Mouse (Mus musculus): ENCODE data around the gene Krt76. TPM values are rescaled to one million over a fixed set of nuclear protein-coding genes. Genes with fewer than 3 reads are reported as not detected.

The Krt76 gene
- total and polyA plus RNA-seq, 2 experiments from 2014 or later: not detected

- no peak for DNase-seq (ENCODE audit: low spot score)
- TF ChIP-seq CTCF (IDR thresholded peaks at IDR 0.05): no peak
Observed at GRCm38 (mm10) chr15:101858673-101859425, 33.9 kb downstream of the Krt76 start.

GRCm38 (mm10) chr15:101856696-101857095 lies 36.0 kb downstream of the Krt76 start:
- TF ChIP-seq CTCF (IDR thresholded peaks at IDR 0.05): no peak
- H3K9ac ChIP-seq (replicated peaks; ENCODE audit: low read length, poor library complexity, severe bottlenecking): no peak overlapping the region
- DNase-seq (ENCODE audit: low spot score) (peak; percentile 26), ATAC-seq (ENCODE audit: low FRiP score) (no peak)
- no peak overlapping the region for H3K4me2 ChIP-seq (ENCODE audit: low read depth, low read length, poor library complexity, severe bottlenecking)
- H3K4me3 ChIP-seq (ENCODE audit: low read depth, low read length): no peak overlapping the region
- H3K4me1 ChIP-seq (ENCODE audit: insufficient read depth, low read length): no peaks in the 10 kb centered on the region
- no peaks in the 10 kb centered on the region for H3K36me3 ChIP-seq (ENCODE audit: insufficient read depth, low read length)
- WGBS: 52% methylated on average over 5 of the region's 5 CpGs
- no peak overlapping the region for H3K27ac ChIP-seq (ENCODE audit: low read depth, low read length)
- H3K9me3 ChIP-seq (ENCODE audit: low read length): no peaks in the 10 kb centered on the region
- peaks cover 4% of the 10 kb centered on the region for H3K27me3 ChIP-seq (ENCODE audit: insufficient read depth, low read length)

More at GRCm38 (mm10) chr15:101858673-101859425, 33.9 kb downstream of the Krt76 start:
- no peak for ATAC-seq (ENCODE audit: low FRiP score)
- no peak overlapping the region for H3K9ac ChIP-seq (replicated peaks; ENCODE audit: low read length, poor library complexity, severe bottlenecking)
- H3K4me1 ChIP-seq (ENCODE audit: insufficient read depth, low read length): no peaks in the 10 kb centered on the region
- peak overlapping the region; percentile 90 for H3K4me2 ChIP-seq (ENCODE audit: low read depth, low read length, poor library complexity, severe bottlenecking)
- no peaks in the 10 kb centered on the region for H3K9me3 ChIP-seq (ENCODE audit: low read length)
- no peak overlapping the region for H3K27ac ChIP-seq (ENCODE audit: low read depth, low read length)
- H3K4me3 ChIP-seq (ENCODE audit: low read depth, low read length): no peak overlapping the region
- peaks cover 4% of the 10 kb centered on the region for H3K27me3 ChIP-seq (ENCODE audit: insufficient read depth, low read length)
- no peaks in the 10 kb centered on the region for H3K36me3 ChIP-seq (ENCODE audit: insufficient read depth, low read length)
- 11% methylated on average over 11 of the region's 11 CpGs for WGBS

DNA sequence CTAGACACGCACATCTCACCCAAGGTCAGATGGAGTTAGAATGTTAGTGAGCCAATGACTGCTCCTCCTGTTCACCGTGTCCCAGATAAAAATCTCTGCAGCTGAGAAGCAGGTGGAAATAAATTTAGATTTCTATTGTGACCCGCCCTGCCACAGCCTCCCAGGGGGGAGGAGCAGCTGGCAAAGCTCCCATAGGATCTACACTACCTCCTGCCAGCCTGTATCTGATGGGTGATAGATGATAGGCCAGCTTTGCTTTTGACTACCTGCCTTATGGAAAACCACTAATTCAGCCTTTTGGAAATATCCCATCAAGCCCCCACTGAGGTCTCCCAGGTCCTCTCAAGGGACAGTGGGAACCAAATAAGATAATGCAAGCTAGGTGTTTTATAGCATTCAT lies 37.0 kb downstream of the Krt76 start:
- H3K4me3 ChIP-seq (ENCODE audit: low read depth, low read length): no peak overlapping the region
- H3K4me2 ChIP-seq (ENCODE audit: low read depth, low read length, poor library complexity, severe bottlenecking): no peak overlapping the region
- no peaks in the 10 kb centered on the region for H3K36me3 ChIP-seq (ENCODE audit: insufficient read depth, low read length)
- no peak overlapping the region for H3K9ac ChIP-seq (replicated peaks; ENCODE audit: low read length, poor library complexity, severe bottlenecking)
- DNase-seq (ENCODE audit: low spot score) (no peak), ATAC-seq (ENCODE audit: low FRiP score) (no peak)
- H3K27me3 ChIP-seq (ENCODE audit: insufficient read depth, low read length): peaks cover 8% of the 10 kb centered on the region
- no peak overlapping the region for H3K27ac ChIP-seq (ENCODE audit: low read depth, low read length)
- TF ChIP-seq CTCF (IDR thresholded peaks at IDR 0.05): no peak
- no peaks in the 10 kb centered on the region for H3K9me3 ChIP-seq (ENCODE audit: low read length)
- no peaks in the 10 kb centered on the region for H3K4me1 ChIP-seq (ENCODE audit: insufficient read depth, low read length)
- 74% methylated on average over 3 of the region's 3 CpGs for WGBS

GRCm38 (mm10) chr15:101854294-101854693 lies 38.4 kb downstream of the Krt76 start:
- no peak overlapping the region for H3K4me2 ChIP-seq (ENCODE audit: low read depth, low read length, poor library complexity, severe bottlenecking)
- no peak for TF ChIP-seq CTCF (IDR thresholded peaks at IDR 0.05)
- no peak overlapping the region for H3K4me3 ChIP-seq (ENCODE audit: low read depth, low read length)
- no peak for DNase-seq (ENCODE audit: low spot score)
- 16% methylated on average over 5 of the region's 5 CpGs for WGBS
- H3K4me1 ChIP-seq (ENCODE audit: insufficient read depth, low read length): no peaks in the 10 kb centered on the region
- ATAC-seq (ENCODE audit: low FRiP score): no peak
- no peak overlapping the region for H3K9ac ChIP-seq (replicated peaks; ENCODE audit: low read length, poor library complexity, severe bottlenecking)
- no peaks in the 10 kb centered on the region for H3K36me3 ChIP-seq (ENCODE audit: insufficient read depth, low read length)
- peaks cover 6% of the 10 kb centered on the region for H3K27me3 ChIP-seq (ENCODE audit: insufficient read depth, low read length)
- H3K9me3 ChIP-seq (ENCODE audit: low read length): no peaks in the 10 kb centered on the region
- H3K27ac ChIP-seq (ENCODE audit: low read depth, low read length): no peak overlapping the region

GRCm38 (mm10) chr15:101852571-101852970 lies 40.1 kb downstream of the Krt76 start:
- 34% methylated on average over 5 of the region's 5 CpGs for WGBS
- no peaks in the 10 kb centered on the region for H3K36me3 ChIP-seq (ENCODE audit: insufficient read depth, low read length)
- no peak for DNase-seq (ENCODE audit: low spot score)
- H3K4me1 ChIP-seq (ENCODE audit: insufficient read depth, low read length): no peaks in the 10 kb centered on the region
- no peak overlapping the region for H3K9ac ChIP-seq (replicated peaks; ENCODE audit: low read length, poor library complexity, severe bottlenecking)
- H3K4me3 ChIP-seq (ENCODE audit: low read depth, low read length): no peak overlapping the region
- no peak overlapping the region for H3K4me2 ChIP-seq (ENCODE audit: low read depth, low read length, poor library complexity, severe bottlenecking)
- H3K27ac ChIP-seq (ENCODE audit: low read depth, low read length): no peak overlapping the region
- no peaks in the 10 kb centered on the region for H3K9me3 ChIP-seq (ENCODE audit: low read length)
- no peak for ATAC-seq (ENCODE audit: low FRiP score)
- H3K27me3 ChIP-seq (ENCODE audit: insufficient read depth, low read length): peaks cover 4% of the 10 kb centered on the region
- TF ChIP-seq CTCF (IDR thresholded peaks at IDR 0.05): no peak

DNA sequence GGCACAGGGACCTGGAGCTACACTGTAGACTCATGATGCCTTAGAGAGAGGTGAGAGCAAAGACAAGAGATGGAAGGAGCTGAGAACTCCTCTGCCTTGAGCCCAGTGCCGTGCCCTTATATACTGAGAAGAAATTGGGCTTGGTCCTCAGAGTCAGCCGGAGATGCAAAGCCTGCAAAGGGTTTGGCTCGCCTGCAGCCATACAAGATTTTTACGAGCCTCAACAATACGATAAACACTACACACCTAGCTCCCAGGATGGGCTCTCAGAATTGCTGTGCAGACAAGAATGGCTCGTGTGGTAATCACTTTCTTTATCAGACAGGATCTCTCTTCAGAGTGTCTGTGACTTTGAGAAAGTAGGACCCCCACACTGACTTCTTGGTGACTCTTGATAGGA lies 42.0 kb downstream of the Krt76 start, which contains the start of gene Krt1:
Gene Krt1, minus strand, starts transcription at position 101 of the 400 bp plus-strand sequence.
- Histone ChIP-seq H3K9me3 (ENCODE audit: low read length) (no peaks in the 10 kb centered on the region), H3K36me3 (ENCODE audit: insufficient read depth, low read length) (no peaks in the 10 kb centered on the region), H3K9ac (replicated peaks; ENCODE audit: low read length, poor library complexity, severe bottlenecking) (no peak within 1 kb of the TSS), H3K4me1 (ENCODE audit: insufficient read depth, low read length) (peaks cover 4% of the 10 kb centered on the region; the same call in 1 of the 2 replicates), H3K4me3 (ENCODE audit: low read depth, low read length) (no peak within 1 kb of the TSS), H3K27me3 (ENCODE audit: insufficient read depth, low read length) (peaks cover 4% of the 10 kb centered on the region; the same call in 1 of the 2 replicates), H3K27ac (ENCODE audit: low read depth, low read length) (no peak within 1 kb of the TSS), H3K4me2 (ENCODE audit: low read depth, low read length, poor library complexity, severe bottlenecking) (no peak within 1 kb of the TSS)
- no peak for TF ChIP-seq CTCF (IDR thresholded peaks at IDR 0.05)
- ATAC-seq (ENCODE audit: low FRiP score) (no peak), DNase-seq (ENCODE audit: low spot score) (no peak)
- WGBS: 86% methylated on average over 6 of the region's 6 CpGs
